Comparison of ENCODE assay signal across 18 mouse cellular contexts in genomic region chr13:111816431-111816830, GRCm38 (mm10).
"Had no signal": no experiment of that assay in that cellular context is flagged by ENCODE, and none has a peak within 500 bp of the region (broad histone marks: within the 10 kb centered on the region; RNA-seq: fewer than 3 reads in every experiment).

No protein-coding gene starts in this region.

- DNase-seq: kidney, adult 11 months; kidney, adult 8-10 months; kidney, postnatal 10 days; kidney, postnatal 36 days; layer of hippocampus, postnatal 36 days; lung, adult 2 months; lung, postnatal 14 days; lung, postnatal 4 days; retina, postnatal 1 day; thymus, adult 18-20 months; thymus, postnatal 36 days had no signal

- H3K9me3 ChIP-seq: intestine, embryonic 15.5 days; kidney, embryonic 15.5 days; midbrain, embryonic 12.5 days; neural tube, embryonic 13.5 days had no signal

- H3K9ac ChIP-seq: intestine, embryonic 15.5 days; kidney, embryonic 15.5 days; midbrain, embryonic 12.5 days; neural tube, embryonic 13.5 days had no signal

- H3K4me1 ChIP-seq: midbrain, embryonic 12.5 days; neural tube, embryonic 13.5 days had no signal

- H3K27ac ChIP-seq: intestine, embryonic 15.5 days; kidney, embryonic 15.5 days; left cerebral cortex, adult 2 months; midbrain, embryonic 12.5 days; neural tube, embryonic 13.5 days had no signal

- H3K27me3 ChIP-seq: intestine, embryonic 15.5 days; kidney, embryonic 15.5 days; midbrain, embryonic 12.5 days; neural tube, embryonic 13.5 days had no signal

- H3K36me3 ChIP-seq: intestine, embryonic 15.5 days; kidney, embryonic 15.5 days; midbrain, embryonic 12.5 days; neural tube, embryonic 13.5 days had no signal

- ATAC-seq: intestine, embryonic 15.5 days; midbrain, embryonic 16.5 days had no signal

- H3K4me3 ChIP-seq: intestine, embryonic 15.5 days; kidney, embryonic 15.5 days; left cerebral cortex, adult 2 months; midbrain, embryonic 12.5 days; myocyte; neural tube, embryonic 13.5 days had no signal

- H3K4me2 ChIP-seq: intestine, embryonic 15.5 days; kidney, embryonic 15.5 days; midbrain, embryonic 12.5 days; neural tube, embryonic 13.5 days had no signal
